Mouse (Mus musculus): Measurements from ENCODE around the gene Pigl.

Pigl gene

DNA sequence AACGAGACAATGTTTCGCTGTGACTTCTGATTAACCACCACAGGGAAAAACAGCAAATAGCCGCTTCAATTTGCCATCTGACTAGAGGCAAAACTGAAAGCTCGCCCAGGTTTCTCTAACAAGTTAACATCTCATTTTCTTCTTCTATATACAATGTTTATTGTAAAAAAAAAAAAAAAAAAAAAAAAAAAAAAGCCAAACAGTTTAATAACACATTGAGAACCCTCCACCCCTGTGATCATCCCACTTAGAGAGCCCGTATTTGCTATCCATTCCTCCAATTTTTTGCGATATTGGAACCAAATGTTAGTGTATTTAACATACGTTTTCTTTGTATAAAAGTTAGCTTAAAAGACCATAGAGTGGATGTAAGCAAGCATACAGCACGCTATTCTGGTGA, 78.8 kb downstream of the Pigl start:
- no peak for DNase-seq

DNA sequence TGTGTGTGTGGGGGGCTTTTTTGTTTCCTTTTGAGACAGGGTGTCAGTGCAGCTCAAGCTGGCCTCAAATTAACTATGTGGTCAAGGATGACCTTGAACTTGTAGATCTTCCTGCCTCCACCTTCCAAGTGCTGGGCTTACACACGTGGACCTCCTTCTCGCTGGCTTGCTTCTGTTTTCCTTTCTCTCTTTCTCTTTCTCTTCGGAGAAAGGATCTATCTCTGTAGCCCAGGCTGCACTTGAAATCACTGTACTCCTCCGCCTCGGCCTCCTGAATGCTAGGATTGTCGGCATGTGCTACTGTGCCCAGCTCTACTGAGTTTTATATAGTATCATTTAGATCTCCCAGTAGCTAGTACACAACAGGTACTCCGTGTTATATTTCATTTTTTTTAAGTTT, 79.3 kb downstream of the Pigl start:
- DNase-seq = no peak

GRCm38 (mm10) chr11:62538321-62539088, 80.2 kb downstream of the Pigl start:
- DNase-seq = peak; percentile 58

GRCm38 (mm10) chr11:62539089-62539890, 81.0 kb downstream of the Pigl start, which contains the start of gene Cenpv:
Cenpv (minus strand) TSS chr11:62539261.
- peak; percentile 85 for DNase-seq

GRCm38 (mm10) chr11:62540167-62540566, 81.9 kb downstream of the Pigl start:
- DNase-seq = no peak

GRCm38 (mm10) chr11:62540969-62541368, 82.7 kb downstream of the Pigl start:
- no peak for DNase-seq

DNA sequence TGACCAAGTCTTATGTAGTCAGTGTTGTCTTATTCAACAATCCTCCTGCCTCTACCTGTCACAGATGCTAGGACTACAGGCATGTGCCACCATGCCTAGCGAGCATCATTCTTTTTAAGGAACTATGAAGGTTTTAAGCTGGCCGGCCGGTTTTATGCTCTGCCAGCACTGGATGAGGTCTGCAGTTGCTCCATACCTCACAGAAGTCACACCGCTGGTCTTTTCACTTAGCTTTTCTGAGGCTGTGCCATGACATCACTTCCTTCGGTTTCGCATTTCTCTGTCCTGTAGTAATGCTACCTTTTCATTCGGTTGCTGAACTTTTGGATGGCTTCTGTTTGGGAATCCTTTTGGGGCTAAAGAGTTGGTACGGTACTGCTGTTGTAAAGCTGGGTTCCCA, 83.3 kb downstream of the Pigl start:
- DNase-seq = no peak

DNA sequence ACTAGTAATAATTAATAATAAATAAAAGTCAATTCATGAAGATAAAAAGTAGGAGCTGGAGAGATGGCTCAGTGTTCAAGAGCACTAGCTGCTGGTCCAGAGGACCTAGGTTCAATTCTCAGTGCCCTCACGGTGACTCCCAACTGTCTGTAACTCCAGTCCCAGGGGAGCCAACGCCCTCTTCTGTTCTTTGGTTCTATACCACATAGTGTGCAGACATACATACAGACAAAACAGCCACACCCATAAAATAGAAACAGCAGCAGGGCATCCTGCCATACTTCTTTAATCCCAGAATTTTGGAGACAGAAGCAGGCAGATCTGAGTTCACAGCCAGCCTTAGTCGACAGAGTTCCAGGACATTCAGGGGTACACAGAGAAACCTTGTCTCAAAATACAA, 85.7 kb downstream of the Pigl start:
- DNase-seq = no peak

GRCm38 (mm10) chr11:62549782-62550181, 91.5 kb downstream of the Pigl start:
- peak; percentile 64 for DNase-seq

DNA sequence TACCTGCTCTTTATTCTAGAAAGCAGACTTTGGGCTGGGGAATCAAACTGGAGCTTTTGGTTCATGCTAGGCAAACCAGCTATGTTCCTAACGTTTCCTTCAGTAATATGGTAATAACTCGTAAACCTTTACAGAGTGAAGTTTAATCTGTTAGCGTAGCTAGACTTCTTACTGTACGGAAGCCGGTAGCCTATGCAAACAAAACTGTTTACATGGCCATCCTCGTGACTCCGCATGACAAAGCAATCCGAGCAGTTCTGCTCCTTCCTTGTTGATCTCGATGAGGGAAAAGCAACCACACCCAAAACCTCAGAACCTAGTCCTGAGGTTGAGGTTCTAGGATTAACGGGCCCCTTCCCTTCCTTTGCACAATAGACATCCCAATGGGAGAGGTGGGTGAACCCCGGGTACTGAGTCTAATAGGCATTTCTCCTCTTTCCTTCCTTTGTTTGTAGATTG, 92.0 kb downstream of the Pigl start:
- DNase-seq = peak; percentile 47

GRCm38 (mm10) chr11:62550727-62551225, 92.5 kb downstream of the Pigl start, which contains the start of gene Ubb:
Ubb (plus strand) TSS chr11:62551171.
- peak; percentile 98 for DNase-seq

DNA sequence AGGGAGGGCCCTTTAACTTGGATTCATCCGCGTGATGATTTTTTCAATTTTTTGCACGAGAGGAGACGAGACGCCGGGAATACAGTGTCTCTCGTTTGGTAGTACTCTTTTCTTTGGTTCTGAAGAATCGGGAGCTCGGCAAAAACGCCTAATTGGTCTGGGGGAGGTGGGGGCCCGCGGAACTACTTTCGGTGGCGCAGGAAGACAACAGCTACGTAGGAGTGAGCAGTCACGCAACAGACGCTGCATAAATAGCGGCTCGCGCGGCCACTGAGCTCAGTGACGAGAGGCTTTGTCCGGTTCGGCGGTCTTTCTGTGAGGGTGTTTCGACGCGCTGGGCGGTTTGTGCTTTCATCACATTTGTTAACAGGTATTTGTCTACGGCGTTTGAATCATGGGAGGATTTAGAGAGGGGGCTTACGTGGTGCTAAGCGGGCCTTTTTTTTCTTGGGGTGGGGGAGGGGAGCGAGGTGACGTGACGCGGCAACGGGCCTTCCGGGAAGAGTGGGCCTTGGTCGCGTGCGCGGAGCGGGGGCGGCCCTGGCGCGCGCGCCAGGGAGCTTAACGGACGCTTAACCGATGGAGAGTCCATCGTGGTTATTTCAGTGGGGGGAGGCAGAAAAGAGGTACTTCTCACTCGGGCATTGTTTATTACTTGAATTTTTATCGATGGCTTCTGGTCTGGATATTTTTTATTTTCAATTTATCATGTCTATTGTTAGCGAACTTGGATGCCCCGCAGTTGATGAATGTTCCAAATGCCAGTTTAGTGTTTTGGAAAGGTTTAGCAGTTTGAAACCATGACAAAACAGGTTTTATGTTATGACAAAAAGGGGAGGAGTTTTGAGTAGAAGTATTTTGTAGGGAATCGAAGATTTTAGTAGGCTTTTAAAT, 93.2 kb downstream of the Pigl start:
- DNase-seq = peak; percentile 93

DNA sequence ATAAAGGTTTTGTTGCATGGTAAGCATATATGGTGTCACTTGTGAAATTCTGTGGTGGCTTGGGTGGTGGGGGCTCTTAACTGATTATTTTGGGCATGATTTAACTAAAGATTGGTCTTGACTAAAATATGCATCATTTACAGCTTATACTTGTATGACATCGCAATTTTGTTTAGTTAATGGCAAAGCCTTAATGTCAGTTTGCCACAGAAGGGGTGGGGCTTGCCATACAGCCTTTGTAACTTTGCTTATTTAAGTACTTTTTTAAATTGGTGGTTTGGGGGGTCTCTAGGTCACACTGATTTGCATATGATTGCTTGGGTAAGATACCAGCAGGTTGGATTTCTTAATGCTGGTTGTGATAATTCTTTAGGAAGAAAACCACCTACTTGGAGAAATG, 94.9 kb downstream of the Pigl start:
- no peak for DNase-seq

- no peak for DNase-seq
Measured at GRCm38 (mm10) chr11:62553633-62554032, 95.4 kb downstream of the Pigl start.

- no peak for DNase-seq
Measured at GRCm38 (mm10) chr11:62554163-62554855, 96.0 kb downstream of the Pigl start.

GRCm38 (mm10) chr11:62554934-62555517, 96.8 kb downstream of the Pigl start:
- no peak for DNase-seq

GRCm38 (mm10) chr11:62555896-62556412, 97.7 kb downstream of the Pigl start:
- DNase-seq = no peak

DNA sequence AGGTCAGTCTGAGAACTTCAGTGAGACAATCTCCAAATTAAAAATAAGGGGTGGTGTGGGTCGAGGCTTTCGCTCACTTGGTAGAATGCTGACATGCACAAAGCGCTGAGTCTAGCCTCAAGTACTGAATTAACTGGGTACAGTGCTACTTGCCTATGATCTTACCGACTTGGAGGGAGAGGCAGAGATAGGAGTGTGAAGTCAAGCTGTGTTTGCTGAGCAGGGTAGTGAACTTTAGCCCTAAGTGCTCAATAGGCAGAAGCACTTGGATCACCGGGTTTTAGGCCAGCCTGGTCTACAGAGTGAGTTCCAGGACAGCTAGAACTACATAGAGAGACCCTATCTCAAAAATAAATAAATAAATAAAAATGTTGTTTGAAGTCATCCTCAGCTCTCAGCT, 98.9 kb downstream of the Pigl start:
- DNase-seq = no peak

DNA sequence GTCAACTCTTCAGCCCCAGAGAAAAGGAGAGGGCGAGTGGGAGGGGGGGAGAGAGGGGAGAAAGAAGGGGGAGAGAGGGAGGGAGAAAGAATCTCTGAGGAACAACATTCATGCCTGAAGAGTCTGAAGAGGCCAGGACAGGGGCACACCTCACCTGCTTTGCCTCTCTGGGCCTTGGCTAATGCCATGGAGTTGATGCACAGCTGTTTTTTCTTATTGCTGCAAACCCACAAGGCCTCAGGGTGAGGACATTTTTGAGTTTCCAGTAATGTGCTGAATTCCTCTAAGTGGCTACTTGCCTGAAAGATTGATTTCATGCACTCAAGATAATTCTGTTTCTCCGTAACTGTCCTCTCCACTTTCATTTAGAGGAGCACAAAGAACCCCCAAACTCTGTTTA, 99.9 kb downstream of the Pigl start:
- DNase-seq = no peak

- DNase-seq = no peak
Measured at GRCm38 (mm10) chr11:62558961-62559646, 100.8 kb downstream of the Pigl start.

Measured in cerebellum, adult 8-10 months (tissue).